Mouse (Mus musculus) heart, embryonic 14.5 days (tissue): Measurements from ENCODE around the gene Plscr2. TPM values are rescaled to one million over a fixed set of nuclear protein-coding genes. Genes with fewer than 3 reads are reported as not detected.

Source experiments
- ATAC-seq: fragments of 200-750 bp; cut with Nextera tagmentation; 2 replicates; pipeline ENCODE4 v1.8.0; 2017; ENCODE audit warnings: low read depth, moderate TSS enrichment; ENCODE audit not compliant: insufficient number of reproducible peaks, insufficient read depth, low FRiP score
- H3K27ac ChIP-seq, 2 experiments: fragments of 200-500 bp in 1 of 2; fragments of 300-500 bp in 1 of 2; sonication (generic) in 1 of 2; replicated peaks in 1 of 2; 2 replicates each; pipeline ENCODE4 v1.5.1; 2012 to 2014; ENCODE audit warnings: low read depth in 2 of 2, low read length in 2 of 2, control low read depth in 1 of 2, mild to moderate bottlenecking in 1 of 2, mixed read lengths in 1 of 2; ENCODE audit not compliant: control insufficient read depth in 1 of 2, insufficient read depth in 1 of 2
- H3K27me3 ChIP-seq: fragments of 300-500 bp; sonication (generic); 2 replicates; pipeline ENCODE4 v1.6.1; 2014; ENCODE audit warnings: mild to moderate bottlenecking, low read length, control low read depth; ENCODE audit not compliant: control insufficient read depth, insufficient read depth
- H3K36me3 ChIP-seq: fragments of 300-500 bp; sonication (generic); 2 replicates; pipeline ENCODE4 v1.6.1; 2014; ENCODE audit warnings: mild to moderate bottlenecking, control low read depth, low read length, mixed read lengths; ENCODE audit not compliant: control insufficient read depth, insufficient read depth
- H3K4me1 ChIP-seq, 2 experiments: fragments of 200-500 bp in 1 of 2; fragments of 300-500 bp in 1 of 2; sonication (generic) in 1 of 2; 2 replicates each; pipeline ENCODE4 v1.6.1; 2012 to 2014; ENCODE audit warnings: low read length in 2 of 2, control low read depth in 1 of 2, mixed read lengths in 1 of 2; ENCODE audit not compliant: control insufficient read depth in 2 of 2, insufficient read depth in 2 of 2
- H3K4me2 ChIP-seq: fragments of 300-500 bp; sonication (generic); 2 replicates; pipeline ENCODE4 v1.6.1; 2014; ENCODE audit warnings: mild to moderate bottlenecking, low read length
- H3K4me3 ChIP-seq, 2 experiments: fragments of 200-500 bp in 1 of 2; fragments of 300-500 bp in 1 of 2; sonication (generic) in 1 of 2; 2 replicates each; pipeline ENCODE4 v1.5.1; 2012 to 2014; ENCODE audit warnings: low read length in 2 of 2, mild to moderate bottlenecking in 2 of 2, control low read depth in 1 of 2, low read depth in 1 of 2, moderate library complexity in 1 of 2; ENCODE audit not compliant: control insufficient read depth in 1 of 2, insufficient read depth in 1 of 2
- H3K9ac ChIP-seq: fragments of 300-500 bp; sonication (generic); 2 replicates; pipeline ENCODE4 v1.6.1; 2014; ENCODE audit warnings: mild to moderate bottlenecking, low read length
- H3K9me3 ChIP-seq: fragments of 300-500 bp; sonication (generic); 2 replicates; pipeline ENCODE4 v1.6.1; 2016; ENCODE audit warnings: low read length, control low read depth; ENCODE audit not compliant: control insufficient read depth
- WGBS: fragments of 180-500 bp; shearing (Covaris S2); extraction: QIAGEN DNeasy Blood & Tissue Kit; methylation state at CpG from one replicate; pipeline ENCODE4 v1.1.7; 2014; 5-methylcytosine and 5-hydroxymethylcytosine counted together
- polyA plus RNA-seq: library from polyadenylated mRNA; unstranded; fragments of >200 nt; fragmentation: Nextera tagmentation; extraction: Ambion mirVana; gene quantifications from 2 replicates; pipeline ENCODE4 v1.2.1, GENCODE M21; 2014

Gene Plscr2
- polyA plus RNA-seq, 1 experiment from 2014 or later: 9.1 TPM

- Histone ChIP-seq H3K9ac (no peak overlapping the region), H3K27ac (no peak overlapping the region), H3K36me3 (peaks cover 3% of the 10 kb centered on the region; the same call in 1 of the 2 replicates), H3K4me2 (no peak overlapping the region), H3K4me3 (no peak overlapping the region), H3K9me3 (no peaks in the 10 kb centered on the region), H3K4me1 (peaks cover 7 to 18% of the 10 kb centered on the region in 2 experiments), H3K27me3 (no peaks in the 10 kb centered on the region)
- no peak for ATAC-seq
- WGBS: 39% methylated on average over 1 of the region's 1 CpGs
These were observed 4.6 kb downstream of the Plscr2 start for GRCm38 (mm10) chr9:92280048-92280447.

DNA sequence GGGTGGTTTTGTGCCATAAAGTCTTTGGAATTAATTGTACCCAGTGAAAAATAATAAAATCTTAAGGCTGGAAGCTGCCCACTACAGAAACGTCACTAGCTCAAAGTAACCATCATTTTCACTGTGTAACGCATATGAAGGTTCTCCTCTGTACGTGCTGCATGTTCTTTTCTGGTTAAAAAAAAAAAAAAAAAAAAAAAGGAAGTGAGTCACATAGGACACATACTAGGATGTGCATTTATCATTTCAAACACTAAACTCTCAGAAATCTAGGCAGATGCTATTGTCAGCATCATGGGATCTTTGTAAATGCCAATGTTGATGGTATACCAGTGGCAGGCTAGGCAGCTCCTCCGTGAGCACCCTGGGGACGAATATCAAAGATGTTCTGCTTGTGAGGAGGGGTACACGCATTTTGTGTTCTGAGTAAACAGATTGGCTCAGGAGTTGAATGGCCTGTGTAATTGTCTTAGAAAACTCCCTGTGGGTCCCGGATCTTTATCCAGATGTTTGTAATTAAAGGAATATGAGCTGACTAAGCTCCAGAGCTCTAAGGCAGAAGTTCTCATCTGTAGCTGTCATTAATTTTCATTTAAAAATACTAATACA lies 7.3 kb downstream of the Plscr2 start:
- Histone ChIP-seq H3K9me3 (no peaks in the 10 kb centered on the region), H3K27ac (no peak overlapping the region), H3K27me3 (no peaks in the 10 kb centered on the region), H3K9ac (no peak overlapping the region), H3K4me3 (no peak overlapping the region), H3K4me2 (no peak overlapping the region), H3K36me3 (peaks cover 3% of the 10 kb centered on the region; the same call in 1 of the 2 replicates), H3K4me1 (no peaks in the 10 kb centered on the region)
- ATAC-seq: no peak
- 64% methylated on average over 7 of the region's 7 CpGs for WGBS

GRCm38 (mm10) chr9:92289675-92290074 lies 14.3 kb downstream of the Plscr2 start:
- H3K9ac ChIP-seq: no peak overlapping the region
- no peak overlapping the region for H3K4me2 ChIP-seq
- no peak overlapping the region for H3K27ac ChIP-seq
- H3K4me3 ChIP-seq: no peak overlapping the region
- no peaks in the 10 kb centered on the region for H3K27me3 ChIP-seq
- no peaks in the 10 kb centered on the region for H3K4me1 ChIP-seq
- H3K36me3 ChIP-seq: peaks cover 13% of the 10 kb centered on the region
- 48% methylated on average over 3 of the region's 3 CpGs for WGBS
- no peak for ATAC-seq
- H3K9me3 ChIP-seq: no peaks in the 10 kb centered on the region

GRCm38 (mm10) chr9:92292169-92292568 lies 16.8 kb downstream of the Plscr2 start:
- H3K4me3 ChIP-seq: no peak overlapping the region
- no peaks in the 10 kb centered on the region for H3K27me3 ChIP-seq
- WGBS: 68% methylated on average over 2 of the region's 2 CpGs
- no peaks in the 10 kb centered on the region for H3K9me3 ChIP-seq
- no peak overlapping the region for H3K27ac ChIP-seq
- H3K4me2 ChIP-seq: no peak overlapping the region
- no peaks in the 10 kb centered on the region for H3K4me1 ChIP-seq
- H3K36me3 ChIP-seq: peaks cover 13% of the 10 kb centered on the region
- no peak overlapping the region for H3K9ac ChIP-seq
- no peak for ATAC-seq

- H3K9ac ChIP-seq: no peak overlapping the region
- no peaks in the 10 kb centered on the region for H3K4me1 ChIP-seq
- no peak overlapping the region for H3K4me2 ChIP-seq
- no peak overlapping the region for H3K4me3 ChIP-seq
- H3K27ac ChIP-seq: no peak overlapping the region
- 61% methylated on average over 3 of the region's 3 CpGs for WGBS
- no peak for ATAC-seq
- peaks cover 13% of the 10 kb centered on the region for H3K36me3 ChIP-seq
- no peaks in the 10 kb centered on the region for H3K9me3 ChIP-seq
- H3K27me3 ChIP-seq: no peaks in the 10 kb centered on the region
These were observed 17.5 kb downstream of the Plscr2 start for GRCm38 (mm10) chr9:92292922-92293321.

GRCm38 (mm10) chr9:92293560-92294548 lies 18.5 kb downstream of the Plscr2 start:
- no peak overlapping the region for H3K9ac ChIP-seq
- H3K27me3 ChIP-seq: no peaks in the 10 kb centered on the region
- H3K27ac ChIP-seq: no peak overlapping the region
- H3K4me1 ChIP-seq: peaks cover 2 to 3% of the 10 kb centered on the region in 2 experiments; a peak in 2 of 4 replicates
- 77% methylated on average over 2 of the region's 2 CpGs for WGBS
- H3K36me3 ChIP-seq: peaks cover 13% of the 10 kb centered on the region; the same call in 1 of the 2 replicates
- H3K4me3 ChIP-seq: no peak overlapping the region
- no peaks in the 10 kb centered on the region for H3K9me3 ChIP-seq
- ATAC-seq: no peak
- no peak overlapping the region for H3K4me2 ChIP-seq

- H3K9me3 ChIP-seq: no peaks in the 10 kb centered on the region
- no peak overlapping the region for H3K4me3 ChIP-seq
- ATAC-seq: no peak; the same call in 1 of the 2 replicates
- H3K27ac ChIP-seq: no peak overlapping the region
- H3K4me1 ChIP-seq: peaks cover 2 to 3% of the 10 kb centered on the region in 2 experiments; a peak in 2 of 4 replicates
- no peaks in the 10 kb centered on the region for H3K36me3 ChIP-seq
- no peaks in the 10 kb centered on the region for H3K27me3 ChIP-seq
- no peak overlapping the region for H3K4me2 ChIP-seq
- H3K9ac ChIP-seq: no peak overlapping the region
- WGBS: 45% methylated on average over 1 of the region's 1 CpGs
These were observed 22.9 kb downstream of the Plscr2 start for GRCm38 (mm10) chr9:92298288-92298687.
